Mouse (Mus musculus) neural tube, embryonic 12.5 days (tissue): ENCODE results near the gene Galntl5. TPM values are rescaled to one million over a fixed set of nuclear protein-coding genes. Genes with fewer than 3 reads are reported as not detected.

ENCODE experiments used
- ATAC-seq: fragments of 200-750 bp; cut with Nextera tagmentation; 2 replicates; pipeline ENCODE4 v1.8.0; 2017; ENCODE audit warnings: low read depth, mild to moderate bottlenecking, moderate TSS enrichment, moderate library complexity; ENCODE audit not compliant: low FRiP score
- H3K27ac ChIP-seq: fragments of 300-500 bp; sonication (generic); 2 replicates; pipeline ENCODE4 v1.5.1; 2016
- H3K27me3 ChIP-seq: fragments of 300-500 bp; sonication (generic); replicated peaks from 2 replicates; pipeline ENCODE4 v1.6.1; 2016; ENCODE audit warnings: mild to moderate bottlenecking
- H3K36me3 ChIP-seq: fragments of 300-500 bp; sonication (generic); 2 replicates; pipeline ENCODE4 v1.6.1; 2016; ENCODE audit warnings: mild to moderate bottlenecking
- H3K4me1 ChIP-seq: fragments of 300-500 bp; sonication (generic); 2 replicates; pipeline ENCODE4 v1.6.1; 2016
- H3K4me2 ChIP-seq: fragments of 300-500 bp; sonication (generic); replicated peaks from 2 replicates; pipeline ENCODE4 v1.6.1; 2016; ENCODE audit warnings: mild to moderate bottlenecking
- H3K4me3 ChIP-seq: fragments of 300-500 bp; sonication (generic); 2 replicates; pipeline ENCODE4 v1.5.1; 2016
- H3K9ac ChIP-seq: fragments of 300-500 bp; sonication (generic); 2 replicates; pipeline ENCODE4 v1.6.1; 2016; ENCODE audit warnings: mild to moderate bottlenecking
- H3K9me3 ChIP-seq: fragments of 300-500 bp; sonication (generic); 2 replicates; pipeline ENCODE4 v1.6.1; 2016; ENCODE audit warnings: mild to moderate bottlenecking
- WGBS: fragments of 180-500 bp; shearing (Covaris S2); methylation state at CpG from one replicate; pipeline ENCODE4 v1.1.7; 2016; 5-methylcytosine and 5-hydroxymethylcytosine counted together
- microRNA-seq: library from miRNA; unstranded; fragments of <30 nt; microRNA quantifications from one replicate; pipeline ENCODE4, GENCODE M21; 2017
- polyA plus RNA-seq: library from polyadenylated mRNA; unstranded; fragments of >200 nt; fragmentation: Nextera tagmentation; extraction: Ambion mirVana; gene quantifications from 2 replicates; pipeline ENCODE4 v1.2.1, GENCODE M21; 2016

Gene Galntl5
- polyA plus RNA-seq, 1 experiment from 2014 or later, result not detected

DNA sequence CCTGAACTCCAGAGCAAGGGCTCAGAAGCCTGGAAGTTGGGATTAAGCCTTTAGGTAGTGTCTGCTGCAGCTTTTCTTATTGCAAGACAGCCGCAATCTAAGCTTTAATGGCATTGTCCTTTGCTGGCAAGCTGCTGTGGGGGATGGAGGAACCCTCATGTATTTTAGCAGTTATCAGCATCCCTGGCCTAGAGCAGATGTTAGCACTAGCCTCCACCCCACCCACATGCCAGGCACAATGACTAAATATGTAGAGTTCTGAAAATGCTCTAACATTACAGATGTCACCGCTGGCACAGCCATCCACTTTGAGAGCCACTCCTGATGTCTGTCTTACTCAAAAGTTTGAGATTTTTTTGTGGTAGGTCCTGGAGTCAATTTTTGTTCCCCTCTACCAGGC is 75.4 kb downstream of the Galntl5 start:
- Histone ChIP-seq H3K9ac (no peak overlapping the region), H3K27ac (no peak overlapping the region)
- 92% methylated on average over 2 of the region's 2 CpGs for WGBS

DNA sequence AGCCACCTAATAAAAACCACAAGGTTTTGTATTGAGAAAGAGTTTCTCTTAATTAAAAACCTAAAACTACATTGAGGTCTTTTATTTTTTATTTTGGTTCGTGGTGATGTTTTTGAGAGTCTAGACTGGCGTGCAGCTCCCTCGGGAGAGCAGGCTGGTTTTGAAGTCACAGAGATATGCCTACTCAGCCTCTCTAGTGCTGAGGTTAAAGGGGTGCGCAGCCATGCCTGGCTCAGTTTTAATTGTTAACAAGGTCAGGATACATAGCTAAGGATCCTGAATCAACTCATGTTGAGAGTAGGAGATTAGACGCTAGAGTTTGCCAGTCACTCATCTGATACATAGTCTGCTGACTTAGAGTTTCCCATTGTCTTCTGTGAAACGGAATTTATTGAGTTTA is 80.2 kb downstream of the Galntl5 start:
- no peak overlapping the region for H3K9ac ChIP-seq
- H3K9me3 ChIP-seq, result no peaks in the 10 kb centered on the region
- H3K27ac ChIP-seq, result no peak overlapping the region
- no peak overlapping the region for H3K4me2 ChIP-seq
- WGBS, result 91% methylated on average over 6 of the region's 6 CpGs
- peaks cover 72% of the 10 kb centered on the region for H3K36me3 ChIP-seq
- ATAC-seq, result no peak
- no peaks in the 10 kb centered on the region for H3K27me3 ChIP-seq
- no peak overlapping the region for H3K4me3 ChIP-seq
- no peaks in the 10 kb centered on the region for H3K4me1 ChIP-seq

More for the DNA sequence above, 75.4 kb downstream of the Galntl5 start:
- Histone ChIP-seq H3K36me3 (peaks cover 71% of the 10 kb centered on the region), H3K9me3 (no peaks in the 10 kb centered on the region), H3K4me1 (no peaks in the 10 kb centered on the region), H3K4me2 (no peak overlapping the region), H3K4me3 (no peak overlapping the region), H3K27me3 (no peaks in the 10 kb centered on the region)
- ATAC-seq, result no peak

DNA sequence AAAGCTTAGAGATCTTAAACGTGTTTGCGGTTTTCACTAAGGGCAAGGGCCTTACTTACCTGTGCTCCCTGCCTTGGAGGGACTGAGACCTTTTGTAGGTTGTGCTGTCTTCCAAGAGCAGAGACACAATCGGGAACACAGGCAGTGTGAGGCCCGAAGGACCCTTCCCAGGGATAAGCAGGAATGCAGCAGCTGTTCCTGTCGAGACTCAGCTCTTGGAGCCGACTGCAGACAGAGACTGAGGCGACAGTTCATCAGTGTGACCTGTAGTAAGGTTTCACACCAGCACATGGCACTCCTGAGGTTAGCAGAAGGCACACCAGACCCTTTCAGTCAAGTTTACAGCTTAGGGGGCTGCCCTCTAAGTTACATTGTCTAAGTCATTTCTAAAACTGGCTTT is 81.0 kb downstream of the Galntl5 start:
- H3K36me3 ChIP-seq, result peaks cover 79% of the 10 kb centered on the region
- no peaks in the 10 kb centered on the region for H3K27me3 ChIP-seq
- no peaks in the 10 kb centered on the region for H3K4me1 ChIP-seq
- H3K9me3 ChIP-seq, result no peaks in the 10 kb centered on the region
- H3K9ac ChIP-seq, result no peak overlapping the region
- 87% methylated on average over 7 of the region's 7 CpGs for WGBS
- H3K4me2 ChIP-seq, result no peak overlapping the region
- no peak overlapping the region for H3K27ac ChIP-seq
- no peak for ATAC-seq
- no peak overlapping the region for H3K4me3 ChIP-seq

DNA sequence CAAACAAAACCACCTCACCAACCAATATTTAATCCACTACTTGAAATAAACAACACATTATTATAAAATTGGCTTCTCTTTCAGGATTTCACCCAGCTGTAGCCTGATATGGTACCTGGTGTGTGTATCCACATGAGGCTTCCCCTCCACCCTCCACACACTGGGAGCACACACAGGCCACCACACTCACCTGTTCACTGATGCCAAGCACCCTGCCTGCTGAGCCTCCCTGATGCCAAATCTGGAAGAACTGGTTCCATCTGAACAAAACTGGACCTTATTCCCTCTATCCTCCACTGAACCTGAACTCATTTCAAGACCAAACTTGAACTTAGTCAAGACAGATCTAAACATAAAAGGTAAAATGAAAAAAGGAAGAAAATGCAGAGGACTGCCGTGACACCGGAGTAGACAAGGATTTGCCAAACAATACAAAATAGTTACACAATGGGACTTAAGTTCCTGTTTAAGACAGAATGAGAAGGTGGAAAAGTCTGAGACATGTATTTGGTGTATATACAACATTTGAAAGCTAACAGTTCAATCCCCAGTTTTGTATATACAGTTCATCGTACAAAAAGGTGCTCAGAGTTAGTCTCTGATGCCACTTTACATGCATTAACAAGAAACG is 87.1 kb downstream of the Galntl5 start:
- 96% methylated on average over 4 of the region's 4 CpGs for WGBS
- no peak for ATAC-seq
- peaks cover 57% of the 10 kb centered on the region for H3K36me3 ChIP-seq

More for the DNA sequence above, 87.1 kb downstream of the Galntl5 start:
- Histone ChIP-seq H3K4me2 (no peak overlapping the region), H3K9me3 (no peaks in the 10 kb centered on the region), H3K4me1 (no peaks in the 10 kb centered on the region), H3K9ac (no peak overlapping the region), H3K27me3 (no peaks in the 10 kb centered on the region), H3K27ac (no peak overlapping the region), H3K4me3 (no peak overlapping the region)

Small RNAs within 50 kb of the gene (microRNA-seq; reads per million reads assigned to microRNA genes)
- not detected for gene Gm26051

Other genes with a start within 250 kb of the Galntl5 start
- 62.9 and 65.2 TPM in 2 replicates for gene Prkag2, start 80.8 kb upstream of the Galntl5 start, polyA plus RNA-seq
- gene Galnt11, start 40.4 kb downstream of the Galntl5 start, polyA plus RNA-seq, result 44.3 and 47.4 TPM in 2 replicates
- gene E130116L18Rik, start 41.7 kb downstream of the Galntl5 start, polyA plus RNA-seq, result not detected in 2 replicates